Mouse (Mus musculus): ENCODE measurements around the gene Vmn2r101. TPM values are rescaled to one million over a fixed set of nuclear protein-coding genes. Genes with fewer than 3 reads are reported as not detected.

Gene Vmn2r101
- not detected in 2 replicates for polyA plus RNA-seq (2012)

- no peak within 1 kb of the TSS for H3K4me3 ChIP-seq (replicated peaks)
- H3K9me3 ChIP-seq (ENCODE audit: control insufficient read depth, low read length), result no peaks in the 10 kb centered on the region
- no peaks in the 10 kb centered on the region for H3K4me1 ChIP-seq (ENCODE audit: control insufficient read depth)
- H3K36me3 ChIP-seq (ENCODE audit: control insufficient read depth), result no peaks in the 10 kb centered on the region
- H3K27me3 ChIP-seq (ENCODE audit: control insufficient read depth), result no peaks in the 10 kb centered on the region
- TF ChIP-seq GATA1 (IDR thresholded peaks at IDR 0.05; ENCODE audit: low read length) (no peak), TAL1 (IDR thresholded peaks at IDR 0.05; ENCODE audit: low read length) (no peak)
Observed at GRCm38 (mm10) chr17:19576927-19577326, at the start of gene Vmn2r101. Vmn2r101 (plus strand) TSS chr17:19577227.

- H3K9me3 ChIP-seq (ENCODE audit: control insufficient read depth, low read length), result peaks cover 14% of the 10 kb centered on the region
- H3K4me1 ChIP-seq (ENCODE audit: control insufficient read depth), result no peaks in the 10 kb centered on the region
- H3K36me3 ChIP-seq (ENCODE audit: control insufficient read depth), result no peaks in the 10 kb centered on the region
- H3K4me3 ChIP-seq (replicated peaks), result no peak overlapping the region
- no peak for TF ChIP-seq GATA1 (IDR thresholded peaks at IDR 0.05; ENCODE audit: low read length)
- TF ChIP-seq TAL1 (IDR thresholded peaks at IDR 0.05; ENCODE audit: low read length), result no peak
- no peaks in the 10 kb centered on the region for H3K27me3 ChIP-seq (ENCODE audit: control insufficient read depth)
Observed at GRCm38 (mm10) chr17:19629328-19629727, 52.3 kb downstream of the Vmn2r101 start.

GRCm38 (mm10) chr17:19658447-19658846 lies 81.4 kb downstream of the Vmn2r101 start:
- Histone ChIP-seq H3K4me3 (replicated peaks) (no peak overlapping the region), H3K4me1 (ENCODE audit: control insufficient read depth) (no peaks in the 10 kb centered on the region), H3K9me3 (ENCODE audit: control insufficient read depth, low read length) (no peaks in the 10 kb centered on the region), H3K27me3 (ENCODE audit: control insufficient read depth) (no peaks in the 10 kb centered on the region), H3K36me3 (ENCODE audit: control insufficient read depth) (no peaks in the 10 kb centered on the region)
- no peak for TF ChIP-seq GATA1 (IDR thresholded peaks at IDR 0.05; ENCODE audit: low read length)
- TF ChIP-seq TAL1 (IDR thresholded peaks at IDR 0.05; ENCODE audit: low read length), result no peak

GRCm38 (mm10) chr17:19660028-19660427 lies 83.0 kb downstream of the Vmn2r101 start, which contains the start of gene Vmn2r102:
Vmn2r102 (plus strand) TSS chr17:19660328.
- Histone ChIP-seq H3K4me3 (replicated peaks) (no peak within 1 kb of the TSS), H3K4me1 (ENCODE audit: control insufficient read depth) (no peaks in the 10 kb centered on the region)
- TF ChIP-seq GATA1 (IDR thresholded peaks at IDR 0.05; ENCODE audit: low read length) (no peak), TAL1 (IDR thresholded peaks at IDR 0.05; ENCODE audit: low read length) (no peak)

More at GRCm38 (mm10) chr17:19660028-19660427, 83.0 kb downstream of the Vmn2r101 start, which contains the start of gene Vmn2r102:
- no peaks in the 10 kb centered on the region for H3K9me3 ChIP-seq (ENCODE audit: control insufficient read depth, low read length)
- no peaks in the 10 kb centered on the region for H3K27me3 ChIP-seq (ENCODE audit: control insufficient read depth)
- H3K36me3 ChIP-seq (ENCODE audit: control insufficient read depth), result no peaks in the 10 kb centered on the region

Other genes starting within 250 kb of the Vmn2r101 start
- gene Vmn2r99, start 215.3 kb upstream of the Vmn2r101 start, polyA plus RNA-seq (2012), result not detected in 2 replicates
- not detected in 2 replicates for gene Vmn2r100, start 72.5 kb upstream of the Vmn2r101 start, polyA plus RNA-seq (2012)
- 0.01 TPM in 1 of 2 replicates, not detected in the other for gene Vmn2r102, start 83.1 kb downstream of the Vmn2r101 start, polyA plus RNA-seq (2012)
- not detected in 2 replicates for gene Vmn2r103, start 196.1 kb downstream of the Vmn2r101 start, polyA plus RNA-seq (2012)